ENCODE assay signal across 8 mouse cellular contexts in genomic region chr19:45302548-45303241, GRCm38 (mm10).
A peak's percentile ranks its signal among the peaks of the same experiment; 100 is the strongest.
DNase-seq lines count a peak whose midpoint lies in the region; ATAC-seq and TF ChIP-seq lines count a peak whose summit lies in the region.

No protein-coding gene starts in this region.

- DNase-seq in lung, postnatal 0 days (ENCODE audit: low spot score): no peak
- DNase-seq in lung, adult 2 months: no peak
- DNase-seq in hindbrain, embryonic 11.5 days (ENCODE audit: low spot score): no peak
- DNase-seq in spleen, adult 12 weeks (ENCODE audit: low spot score): no peak
- no peak for DNase-seq in layer of hippocampus, adult 9-11 months
- DNase-seq in right cerebral cortex, postnatal 25 days: no peak

- no peak for TF ChIP-seq POLR2A in lung, adult 2 months (IDR thresholded peaks at IDR 0.05; ENCODE audit: borderline replicate concordance, extremely low read depth, low read depth, low read length)
- no peak for TF ChIP-seq POLR2A in cortical plate, adult 2 months (IDR thresholded peaks at IDR 0.05; ENCODE audit: extremely low read depth, insufficient read depth, low read length)

- H3K9me3 ChIP-seq in lung, postnatal 0 days (ENCODE audit: low read length): no peaks in the 10 kb centered on the region
- no peaks in the 10 kb centered on the region for H3K9me3 ChIP-seq in hindbrain, embryonic 11.5 days (ENCODE audit: control insufficient read depth, low read length)
- H3K9me3 ChIP-seq in midbrain, embryonic 15.5 days: no peaks in the 10 kb centered on the region

- peak overlapping the region; percentile 51 for H3K4me3 ChIP-seq in lung, postnatal 0 days (ENCODE audit: low read depth, low read length)
- H3K4me3 ChIP-seq in lung, adult 2 months (replicated peaks; ENCODE audit: extremely low read depth, low read depth, low read length): no peak overlapping the region
- H3K4me3 ChIP-seq in cortical plate, adult 2 months (ENCODE audit: insufficient read depth, low read length): peak overlapping the region; percentile 36
- H3K4me3 ChIP-seq in hindbrain, embryonic 11.5 days (ENCODE audit: low read depth, low read length): peak overlapping the region; percentile 52
- peak overlapping the region; percentile 58 for H3K4me3 ChIP-seq in midbrain, embryonic 15.5 days

- no peak for TF ChIP-seq EP300 in lung, postnatal 0 days (IDR thresholded peaks at IDR 0.05)

- H3K27me3 ChIP-seq in lung, postnatal 0 days (replicated peaks; ENCODE audit: insufficient read depth, low read length): peaks cover 33% of the 10 kb centered on the region
- H3K27me3 ChIP-seq in hindbrain, embryonic 11.5 days (ENCODE audit: control insufficient read depth, insufficient read depth, low read length): peaks cover 66% of the 10 kb centered on the region
- H3K27me3 ChIP-seq in midbrain, embryonic 15.5 days (replicated peaks): peaks cover 39% of the 10 kb centered on the region

- no peak for TF ChIP-seq CTCF in lung, postnatal 0 days (IDR thresholded peaks at IDR 0.05)
- TF ChIP-seq CTCF in lung, adult 2 months (IDR thresholded peaks at IDR 0.05; ENCODE audit: insufficient read depth, low read length): no peak
- no peak for TF ChIP-seq CTCF in cortical plate, adult 2 months (IDR thresholded peaks at IDR 0.05; ENCODE audit: extremely low read depth, insufficient read depth, low read length)

- no peak for ATAC-seq in lung, postnatal 0 days
- peak; percentile 44 for ATAC-seq in hindbrain, embryonic 11.5 days (ENCODE audit: low FRiP score)
- peak; percentile 5 for ATAC-seq in midbrain, embryonic 15.5 days (replicated peaks)

- WGBS in lung, postnatal 0 days: 8% methylated on average over 16 of the region's 16 CpGs
- 26% methylated on average over 16 of the region's 16 CpGs for WGBS in lung, adult 2 months
- WGBS in hindbrain, embryonic 11.5 days: 3% methylated on average over 16 of the region's 16 CpGs
- 2% methylated on average over 16 of the region's 16 CpGs for WGBS in midbrain, embryonic 15.5 days

- H3K36me3 ChIP-seq in lung, postnatal 0 days (ENCODE audit: insufficient read depth, low read length): no peaks in the 10 kb centered on the region
- no peaks in the 10 kb centered on the region for H3K36me3 ChIP-seq in hindbrain, embryonic 11.5 days (ENCODE audit: control insufficient read depth, insufficient read depth, low read length)
- no peaks in the 10 kb centered on the region for H3K36me3 ChIP-seq in midbrain, embryonic 15.5 days (replicated peaks)

- H3K4me1 ChIP-seq in lung, postnatal 0 days (ENCODE audit: insufficient read depth, low read depth, low read length): peaks cover 5% of the 10 kb centered on the region; the same call in 1 of the 2 replicates
- peaks cover 5% of the 10 kb centered on the region for H3K4me1 ChIP-seq in lung, adult 2 months (ENCODE audit: control insufficient read depth, insufficient read depth, low read length)
- H3K4me1 ChIP-seq in cortical plate, adult 2 months (ENCODE audit: control insufficient read depth, insufficient read depth, low read length): peaks cover 8% of the 10 kb centered on the region
- H3K4me1 ChIP-seq in hindbrain, embryonic 11.5 days (replicated peaks; ENCODE audit: control insufficient read depth, insufficient read depth, low read length): peaks cover 7% of the 10 kb centered on the region; the same call in 1 of the 2 replicates
- peaks cover 37% of the 10 kb centered on the region for H3K4me1 ChIP-seq in midbrain, embryonic 15.5 days

- no peak overlapping the region for H3K27ac ChIP-seq in lung, postnatal 0 days (ENCODE audit: low read length)
- peak overlapping the region; percentile 92 for H3K27ac ChIP-seq in cortical plate, adult 2 months (ENCODE audit: insufficient read depth, low read length)
- peak overlapping the region; percentile 95 for H3K27ac ChIP-seq in hindbrain, embryonic 11.5 days (ENCODE audit: low read depth, low read length)
- H3K27ac ChIP-seq in midbrain, embryonic 15.5 days: peak overlapping the region; percentile 98

- H3K9ac ChIP-seq in lung, postnatal 0 days (replicated peaks; ENCODE audit: low read depth): no peak overlapping the region
- H3K9ac ChIP-seq in hindbrain, embryonic 11.5 days (ENCODE audit: low read depth, low read length): no peak overlapping the region
- peak overlapping the region; percentile 77 for H3K9ac ChIP-seq in midbrain, embryonic 15.5 days

- H3K4me2 ChIP-seq in lung, postnatal 0 days (replicated peaks; ENCODE audit: low read depth, low read length): peak overlapping the region; percentile 94
- H3K4me2 ChIP-seq in hindbrain, embryonic 11.5 days (replicated peaks; ENCODE audit: low read depth, low read length): peak overlapping the region; percentile 96
- H3K4me2 ChIP-seq in midbrain, embryonic 15.5 days: peak overlapping the region; percentile 97
